Mouse (Mus musculus) right cerebral cortex, postnatal 10 days (tissue): ENCODE data around the gene Dhrs7b.
"Not testable (repeated sequence)": the region's sequence is repeated elsewhere in the genome, so short reads cannot be mapped to it uniquely, and the experiment has no call there.

Experiments
- DNase-seq, 2 experiments: peaks; one replicate each; pipeline ENCODE4 v3.0.0; 2021; ENCODE audit warnings: low spot score in 2 of 2

The Dhrs7b gene

GRCm38 (mm10) chr11:60830433-60831052 is at the start of gene Dhrs7b:
Dhrs7b (plus strand) TSS chr11:60830631.
- peak; percentile 92 to 95 for DNase-seq

- DNase-seq = no peak
Measured at GRCm38 (mm10) chr11:60784179-60784922, 46.1 kb upstream of the Dhrs7b start.

- DNase-seq = no peak
Measured at GRCm38 (mm10) chr11:60787595-60787994, 42.8 kb upstream of the Dhrs7b start.

- DNase-seq = no peak
Measured at GRCm38 (mm10) chr11:60790472-60790871, 40.0 kb upstream of the Dhrs7b start.

GRCm38 (mm10) chr11:60796342-60796741 is 34.1 kb upstream of the Dhrs7b start:
- DNase-seq = no peak

- no peak for DNase-seq
Measured at GRCm38 (mm10) chr11:60799977-60800376, 30.5 kb upstream of the Dhrs7b start.

GRCm38 (mm10) chr11:60800892-60801291 is 29.5 kb upstream of the Dhrs7b start:
- DNase-seq = no peak

GRCm38 (mm10) chr11:60808286-60809070 is 22.0 kb upstream of the Dhrs7b start:
- peak; percentile 55 to 58 for DNase-seq

- DNase-seq = no peak
Measured at GRCm38 (mm10) chr11:60809546-60809945, 20.9 kb upstream of the Dhrs7b start.

GRCm38 (mm10) chr11:60810046-60810965 is 20.1 kb upstream of the Dhrs7b start:
- DNase-seq = no peak

GRCm38 (mm10) chr11:60811054-60811460 is 19.4 kb upstream of the Dhrs7b start:
- peak; percentile 94 to 95 for DNase-seq

GRCm38 (mm10) chr11:60811618-60812017 is 18.8 kb upstream of the Dhrs7b start, which contains the start of gene Shmt1:
Shmt1 (minus strand) TSS chr11:60811718.
- DNase-seq = not testable (repeated sequence)

GRCm38 (mm10) chr11:60816398-60816797 is 14.0 kb upstream of the Dhrs7b start:
- no peak for DNase-seq

- no peak for DNase-seq
Measured at GRCm38 (mm10) chr11:60823771-60824170, 6.7 kb upstream of the Dhrs7b start.

- DNase-seq = no peak
Measured at GRCm38 (mm10) chr11:60825191-60825590, 5.2 kb upstream of the Dhrs7b start.

GRCm38 (mm10) chr11:60826700-60827099 is 3.7 kb upstream of the Dhrs7b start:
- DNase-seq = no peak

GRCm38 (mm10) chr11:60827241-60827945 is 3.0 kb upstream of the Dhrs7b start:
- DNase-seq = no peak

GRCm38 (mm10) chr11:60828903-60829302 is 1.5 kb upstream of the Dhrs7b start:
- DNase-seq = no peak

- DNase-seq = no peak
Measured at GRCm38 (mm10) chr11:60836897-60837296, 6.5 kb downstream of the Dhrs7b start.

GRCm38 (mm10) chr11:60837644-60838406 is 7.4 kb downstream of the Dhrs7b start:
- no peak for DNase-seq
